Mouse (Mus musculus) frontal cortex, postnatal 25 days (tissue): ENCODE data around the gene Ppp1r35.

Experiments used
- DNase-seq, 2 experiments: peaks; one replicate each; pipeline ENCODE4 v3.0.0; 2022; ENCODE audit warnings: low spot score in 2 of 2

Ppp1r35 gene

GRCm38 (mm10) chr5:137751221-137751887, 27.3 kb upstream of the Ppp1r35 start:
- no peak for DNase-seq

GRCm38 (mm10) chr5:137751988-137752387, 26.7 kb upstream of the Ppp1r35 start:
- DNase-seq: no peak

GRCm38 (mm10) chr5:137753111-137753832, 25.4 kb upstream of the Ppp1r35 start:
- no peak for DNase-seq

GRCm38 (mm10) chr5:137755425-137755824, 23.2 kb upstream of the Ppp1r35 start:
- DNase-seq: no peak

- DNase-seq: no peak
Observed at GRCm38 (mm10) chr5:137756106-137756505, 22.5 kb upstream of the Ppp1r35 start.

GRCm38 (mm10) chr5:137756882-137757661, 21.6 kb upstream of the Ppp1r35 start:
- peak; percentile 87 to 90 for DNase-seq

- peak in 1 of 2 experiments; percentile 63 for DNase-seq
Observed at GRCm38 (mm10) chr5:137757887-137758286, 20.8 kb upstream of the Ppp1r35 start.

GRCm38 (mm10) chr5:137758921-137759534, 19.6 kb upstream of the Ppp1r35 start:
- DNase-seq: no peak

GRCm38 (mm10) chr5:137759971-137760412, 18.7 kb upstream of the Ppp1r35 start:
- peak; percentile 70 to 77 for DNase-seq

GRCm38 (mm10) chr5:137764609-137765340, 13.9 kb upstream of the Ppp1r35 start:
- no peak for DNase-seq

- no peak for DNase-seq
Observed at GRCm38 (mm10) chr5:137766270-137766669, 12.4 kb upstream of the Ppp1r35 start.

GRCm38 (mm10) chr5:137768475-137768874, 10.2 kb upstream of the Ppp1r35 start:
- DNase-seq: no peak

- DNase-seq: no peak
Observed at GRCm38 (mm10) chr5:137770709-137771108, 7.9 kb upstream of the Ppp1r35 start.

GRCm38 (mm10) chr5:137772755-137773154, 5.9 kb upstream of the Ppp1r35 start:
- no peak for DNase-seq

- no peak for DNase-seq
Observed at GRCm38 (mm10) chr5:137775587-137776290, 2.9 kb upstream of the Ppp1r35 start.

GRCm38 (mm10) chr5:137776408-137776918, 2.2 kb upstream of the Ppp1r35 start:
- no peak for DNase-seq

GRCm38 (mm10) chr5:137777267-137777845, 1.3 kb upstream of the Ppp1r35 start:
- DNase-seq: no peak

GRCm38 (mm10) chr5:137779053-137779933, 644 bp downstream of the Ppp1r35 start:
- DNase-seq: no peak

- no peak for DNase-seq
Observed at GRCm38 (mm10) chr5:137781661-137782060, 3.0 kb downstream of the Ppp1r35 start.
